Mouse (Mus musculus) adrenal gland, postnatal 14 days (tissue): ENCODE data around the gene Tmem259. TPM values are rescaled to one million over a fixed set of nuclear protein-coding genes. Genes with fewer than 3 reads are reported as not detected.

Source experiments
- DNase-seq: peaks from one replicate; pipeline ENCODE4 v3.0.0; 2021; ENCODE audit warnings: mixed read lengths
- total RNA-seq: library from RNA; stranded (reverse); gene quantifications from 2 replicates; pipeline ENCODE4 v1.2.3, GENCODE M21; 2021

Tmem259 gene
- total RNA-seq, 1 experiment from 2014 or later: 141 TPM

DNA sequence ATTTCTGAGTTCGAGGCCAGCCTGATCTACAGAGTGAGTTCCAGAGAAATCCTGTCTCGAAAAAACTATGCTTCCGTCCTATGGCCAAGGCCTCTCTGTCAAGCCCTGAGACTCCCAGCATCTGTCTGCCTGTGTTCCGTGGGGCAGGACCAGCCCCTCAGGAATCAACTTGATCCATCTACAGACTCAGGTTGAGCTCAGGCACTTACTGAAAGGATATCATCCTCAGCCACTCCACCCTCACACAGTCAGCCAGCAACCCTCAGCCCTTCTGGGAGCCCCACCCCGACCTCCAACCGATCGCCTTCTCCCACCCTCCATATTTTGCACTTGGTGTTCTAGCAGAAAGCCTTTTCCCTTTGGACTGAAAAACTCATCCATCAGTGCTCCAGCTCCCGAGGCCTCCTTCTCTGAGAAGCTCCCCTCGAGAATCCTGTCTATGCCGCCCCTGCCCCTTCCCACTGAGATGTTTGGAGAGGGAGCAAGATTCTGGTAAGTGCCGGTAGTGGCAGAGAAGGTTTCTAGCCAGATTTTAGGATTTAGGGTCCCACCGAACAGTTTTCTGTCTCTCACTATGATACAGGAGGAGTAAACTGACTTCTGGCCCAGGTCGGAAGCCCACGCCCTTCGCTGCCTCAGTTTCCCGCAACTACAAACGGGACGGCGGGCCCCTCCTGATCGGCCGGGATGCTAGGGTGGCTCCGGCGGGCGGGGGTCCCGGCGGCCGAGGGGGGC, 3.8 kb upstream of the Tmem259 start:
- DNase-seq: no peak

DNA sequence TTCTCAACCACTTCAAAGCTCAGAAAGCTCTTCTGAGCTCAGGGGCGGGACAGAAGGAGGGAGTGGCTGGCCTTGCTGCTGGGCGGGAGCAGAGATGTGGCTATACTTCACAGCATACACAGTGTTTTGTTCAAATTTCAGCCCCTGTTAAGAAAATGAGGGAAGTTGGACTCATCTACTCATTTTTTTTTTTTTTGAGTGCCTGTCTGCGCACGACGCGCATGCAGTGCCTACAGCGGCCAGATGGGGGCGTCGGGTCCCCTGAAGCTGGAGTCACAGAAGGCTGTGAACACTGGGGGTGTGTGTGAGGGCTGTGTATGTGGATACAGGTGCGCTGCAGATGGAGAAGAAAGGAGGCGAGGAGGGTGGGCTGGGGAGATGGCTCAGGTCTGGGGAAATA, 2.8 kb upstream of the Tmem259 start:
- DNase-seq: peak; percentile 92

- peak; percentile 83 for DNase-seq
Measured at GRCm38 (mm10) chr10:79986232-79986878, 2.2 kb upstream of the Tmem259 start.

- peak; percentile 75 for DNase-seq
Measured at GRCm38 (mm10) chr10:79985334-79986231, 1.5 kb upstream of the Tmem259 start.

DNA sequence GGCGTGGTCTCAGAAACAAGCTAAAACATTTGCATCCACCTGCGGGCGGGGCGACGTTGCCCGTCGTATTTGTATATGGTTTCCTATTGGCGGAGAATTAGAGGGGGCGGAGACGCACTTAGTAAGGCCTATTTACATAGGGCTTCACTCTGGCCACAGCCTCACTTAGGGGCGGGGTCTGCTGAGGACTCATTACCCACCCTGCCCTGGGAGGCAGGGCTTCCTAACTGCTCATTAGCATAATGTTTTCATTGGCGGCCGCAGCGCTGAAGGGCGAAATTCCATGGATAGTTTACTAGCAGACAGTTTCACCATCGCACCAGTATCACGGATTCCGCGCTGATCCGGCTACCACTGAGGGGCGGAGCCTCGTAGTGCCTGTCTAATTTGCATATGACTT, 741 bp upstream of the Tmem259 start:
- peak; percentile 96 for DNase-seq

- DNase-seq: peak; percentile 76
Measured at GRCm38 (mm10) chr10:79983670-79984069, 460 bp downstream of the Tmem259 start.

DNA sequence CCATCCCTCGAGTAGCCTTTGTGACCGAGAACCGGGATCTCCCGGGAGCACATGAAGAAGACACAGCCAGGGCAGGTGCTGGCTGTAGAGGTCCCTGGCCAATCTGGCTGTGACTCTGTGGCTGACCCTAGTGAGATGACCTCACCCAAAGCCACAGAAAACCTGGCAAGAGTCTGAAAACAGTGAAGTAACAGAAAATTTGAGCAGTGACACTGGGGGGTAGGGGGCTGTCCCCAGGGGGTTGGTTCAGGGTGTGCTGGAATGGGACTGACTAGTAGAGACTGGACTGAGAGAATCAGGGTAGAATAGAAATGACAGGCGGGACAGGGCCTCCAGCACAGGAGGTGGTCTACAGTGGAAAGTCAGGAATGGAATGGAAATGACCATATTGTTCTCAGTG, 925 bp downstream of the Tmem259 start:
- DNase-seq: peak; percentile 37

- no peak for DNase-seq
Measured at GRCm38 (mm10) chr10:79979401-79980155, 4.6 kb downstream of the Tmem259 start.

- DNase-seq: no peak
Measured at GRCm38 (mm10) chr10:79978061-79978460, 6.1 kb downstream of the Tmem259 start.

DNA sequence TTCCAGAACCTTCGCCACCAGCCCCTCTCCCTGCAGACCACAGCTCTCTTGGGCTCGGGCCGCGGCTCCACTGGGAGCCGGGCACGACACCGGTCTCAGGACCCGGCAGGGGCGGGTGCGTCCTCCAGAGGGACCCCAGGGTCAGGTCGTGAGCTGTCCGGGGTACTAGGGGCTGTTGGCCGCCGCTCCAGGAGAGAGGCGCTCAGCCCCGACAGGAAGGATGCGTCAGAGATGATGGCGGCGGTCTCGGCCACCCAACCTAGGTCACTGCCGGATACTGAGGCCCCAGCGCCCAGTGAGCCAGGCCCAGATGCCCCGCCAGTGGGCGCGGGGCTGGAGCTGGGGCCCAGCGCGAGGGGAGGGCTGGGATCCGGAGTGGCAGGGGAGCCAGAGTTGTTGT, 6.8 kb downstream of the Tmem259 start:
- no peak for DNase-seq

DNA sequence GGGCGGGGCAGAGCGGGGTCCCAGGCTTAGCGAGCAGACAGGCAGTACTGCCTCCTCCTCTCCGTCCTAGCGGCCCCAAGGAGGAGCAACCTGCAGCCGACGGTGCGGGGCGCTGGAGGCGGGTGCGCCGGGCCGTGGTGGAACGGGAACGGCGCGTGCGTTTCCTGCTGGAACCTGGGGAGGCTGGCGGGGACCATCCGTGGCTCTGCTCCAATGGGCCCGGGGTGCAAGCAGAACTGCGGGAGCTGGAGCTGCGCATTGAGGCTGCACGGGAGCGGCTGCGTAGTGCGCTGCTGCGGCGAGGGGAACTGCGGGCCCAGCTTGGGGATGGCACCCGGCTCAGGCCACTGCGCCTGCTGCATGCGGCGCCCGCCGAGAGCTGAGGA, 7.4 kb downstream of the Tmem259 start:
- DNase-seq: no peak

DNA sequence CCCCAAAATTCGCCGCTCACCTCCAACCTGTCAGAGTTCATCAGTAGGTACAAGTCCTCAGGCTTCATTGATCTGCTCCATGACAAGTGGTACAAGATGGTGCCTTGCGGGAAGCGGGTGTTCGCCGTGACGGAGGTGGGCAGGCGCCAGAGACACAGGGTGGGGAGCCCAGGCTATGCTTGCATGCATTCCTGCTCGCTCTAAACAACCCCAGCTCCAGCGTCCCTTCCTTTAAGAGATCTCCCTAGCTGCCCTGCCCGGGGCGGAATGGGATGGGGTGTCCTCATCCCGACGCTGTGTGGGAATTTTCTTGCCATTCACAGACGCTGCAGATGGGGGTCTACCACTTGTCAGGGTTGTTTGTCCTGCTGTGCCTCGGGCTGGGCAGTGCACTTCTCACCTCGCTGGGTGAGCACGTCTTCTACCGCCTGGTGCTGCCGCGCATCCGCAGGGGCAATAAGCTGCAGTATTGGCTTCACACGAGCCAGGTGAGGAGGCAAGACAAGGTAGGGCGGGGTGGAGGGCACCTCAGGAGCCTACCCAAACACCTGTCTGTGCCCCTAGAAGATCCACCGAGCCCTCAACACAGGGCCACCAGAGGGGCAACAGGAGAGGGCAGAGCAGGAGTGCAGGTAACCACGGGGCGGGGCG, 7.9 kb downstream of the Tmem259 start:
- no peak for DNase-seq

DNA sequence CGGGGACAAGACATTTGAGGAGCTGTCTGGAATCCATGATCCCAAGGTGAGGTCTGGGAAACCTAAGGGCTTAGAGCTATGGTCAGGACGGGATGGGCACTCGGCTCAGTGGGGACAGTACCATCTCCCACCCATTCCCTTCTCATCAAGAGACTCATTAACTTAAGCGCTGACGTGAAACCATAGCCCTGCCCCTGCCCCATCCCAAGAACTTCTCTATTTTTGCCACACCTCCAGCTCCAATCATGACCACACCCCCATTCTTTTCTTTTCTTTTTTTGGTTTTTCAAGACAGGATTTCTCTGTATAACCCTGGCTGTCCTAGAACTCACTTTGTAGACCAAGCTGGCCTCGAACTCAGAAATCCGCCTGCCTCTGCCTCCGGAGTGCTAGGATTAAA, 9.5 kb downstream of the Tmem259 start:
- DNase-seq: no peak

GRCm38 (mm10) chr10:79974087-79974486, 10.0 kb downstream of the Tmem259 start:
- DNase-seq: no peak

DNA sequence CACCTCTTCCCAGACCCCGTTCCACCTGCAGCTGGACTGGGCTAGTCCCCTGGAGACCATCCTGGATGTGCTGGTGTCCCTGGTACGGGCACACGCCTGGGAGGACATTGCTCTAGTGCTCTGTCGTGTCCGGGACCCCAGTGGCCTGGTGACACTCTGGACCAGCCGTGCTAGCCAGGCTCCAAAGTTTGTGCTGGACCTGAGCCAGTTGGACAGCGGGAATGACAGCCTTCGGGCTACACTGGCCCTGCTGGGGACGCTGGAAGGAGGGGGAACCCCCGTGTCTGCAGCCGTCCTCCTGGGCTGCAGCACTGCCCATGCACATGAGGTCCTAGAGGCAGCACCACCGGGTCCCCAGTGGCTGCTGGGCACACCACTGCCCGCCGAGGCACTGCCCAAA, 11.3 kb downstream of the Tmem259 start:
- DNase-seq: peak; percentile 59

DNA sequence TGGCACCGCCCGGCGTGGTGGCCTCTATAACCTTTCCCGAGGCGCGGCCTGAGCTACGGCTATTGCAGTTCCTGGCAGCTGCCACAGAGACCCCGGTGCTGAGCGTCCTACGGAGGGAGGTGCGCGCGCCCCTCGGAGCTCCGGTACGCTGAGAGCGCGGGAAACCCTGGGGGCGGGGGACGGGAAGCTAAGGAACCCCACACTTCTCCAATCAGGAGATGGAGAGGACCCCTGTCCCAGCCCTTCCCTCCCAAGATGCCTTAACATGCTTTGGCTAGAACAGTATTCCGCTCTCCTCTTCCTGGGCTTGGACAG, 13.0 kb downstream of the Tmem259 start:
- no peak for DNase-seq

DNA sequence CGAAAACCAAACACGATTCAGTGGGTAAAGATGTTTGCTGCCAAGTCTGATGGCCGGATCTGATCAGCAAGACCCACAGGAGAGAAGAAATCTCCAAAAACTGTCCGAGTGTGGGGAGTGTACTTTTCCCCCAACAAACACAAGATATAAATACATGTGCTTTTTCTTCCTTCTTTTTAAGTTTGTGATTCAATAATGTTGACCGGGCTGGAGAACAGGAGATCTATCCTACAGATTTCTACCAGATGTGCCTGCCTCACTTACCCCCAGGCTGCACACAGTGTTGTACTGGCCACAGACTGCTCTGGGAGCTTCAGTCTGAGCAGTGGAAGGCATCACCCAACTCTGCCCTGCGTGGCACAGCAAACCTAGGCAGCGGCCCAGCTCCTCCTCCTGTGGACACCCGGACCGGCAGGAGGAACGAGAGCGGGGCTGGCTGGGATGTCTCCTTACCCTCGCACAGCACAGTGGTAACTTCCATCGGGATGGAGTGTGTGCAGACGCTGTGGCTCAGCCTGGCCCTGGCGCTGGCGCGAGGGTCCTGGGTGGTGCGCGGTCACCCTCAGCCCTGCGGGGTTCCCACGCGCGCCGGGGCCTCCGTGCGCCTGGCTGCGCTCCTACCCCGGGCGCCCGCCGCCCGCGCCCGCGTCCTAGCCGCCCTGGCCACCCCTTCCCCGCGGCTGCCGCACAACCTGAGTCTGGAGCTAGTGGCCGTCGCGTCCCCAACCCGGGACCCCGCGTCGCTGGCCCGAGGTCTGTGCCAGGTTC, 13.5 kb downstream of the Tmem259 start, which contains the start of gene Grin3b:
Gene Grin3b, plus strand, starts transcription at position 301 of the 768 bp plus-strand sequence.
- peak; percentile 37 for DNase-seq

DNA sequence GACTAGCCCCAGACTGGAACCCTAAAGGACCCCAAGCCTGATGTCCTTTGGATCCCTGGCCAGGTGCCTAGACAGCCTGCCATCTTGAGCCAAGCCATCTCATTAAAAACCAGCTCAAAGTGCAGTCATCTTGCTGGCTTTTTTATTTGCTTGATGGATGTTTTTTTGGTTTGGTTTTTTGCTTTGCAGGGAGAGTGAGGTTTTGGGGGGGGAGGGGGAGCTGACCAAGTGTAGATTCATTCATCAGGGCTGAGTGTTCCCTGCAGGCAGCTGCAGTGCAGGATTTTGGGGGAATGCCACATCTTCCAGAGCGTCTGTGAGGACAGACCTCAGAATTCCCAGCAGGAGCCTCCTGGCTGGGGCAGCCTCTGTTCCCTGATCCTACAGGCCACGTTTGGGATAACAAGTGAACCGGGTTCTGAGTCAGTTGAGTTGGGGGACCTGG, 15.0 kb downstream of the Tmem259 start:
- no peak for DNase-seq

- DNase-seq: no peak
Measured at GRCm38 (mm10) chr10:79968181-79968580, 15.9 kb downstream of the Tmem259 start.

- DNase-seq: peak; percentile 45
Measured at GRCm38 (mm10) chr10:79966886-79967400, 17.2 kb downstream of the Tmem259 start.

DNA sequence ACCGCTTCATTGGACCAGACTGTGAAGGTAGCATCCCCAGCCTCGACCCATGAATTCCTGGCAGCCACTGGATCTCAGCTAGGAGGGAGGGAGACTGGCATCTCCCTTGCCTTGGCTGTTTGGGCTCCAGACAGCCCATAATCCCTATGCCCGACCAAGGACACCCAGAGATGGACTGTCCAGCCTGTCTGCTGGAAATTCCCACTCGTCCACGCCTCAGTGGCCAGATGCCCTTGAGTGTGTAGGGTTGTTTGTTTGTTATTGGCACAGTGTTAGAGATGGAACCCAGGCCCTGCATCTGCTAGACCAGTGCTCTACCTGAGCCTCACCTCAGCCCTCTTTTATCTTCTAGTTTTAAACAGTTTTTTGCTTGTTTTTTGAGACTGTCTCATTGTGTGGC, 18.8 kb downstream of the Tmem259 start:
- DNase-seq: no peak
